Mouse (Mus musculus) layer of hippocampus, postnatal 10 days (tissue): ENCODE measurements at regions not wholly inside any gene's neighbourhood (a gene's known extent, or its start where the extent isn't known, plus 50 kb on each side); places are given as distances from the start of the nearest gene placed in this dataset.

ENCODE experiments used
- DNase-seq, 2 experiments: peaks; one replicate each; pipeline ENCODE4 v3.0.0; 2021; ENCODE audit warnings: low spot score in 2 of 2

- no peak for DNase-seq
Measured at GRCm38 (mm10) chr16:73835715-73836440, 575.7 kb downstream of the Robo2 start.

DNA sequence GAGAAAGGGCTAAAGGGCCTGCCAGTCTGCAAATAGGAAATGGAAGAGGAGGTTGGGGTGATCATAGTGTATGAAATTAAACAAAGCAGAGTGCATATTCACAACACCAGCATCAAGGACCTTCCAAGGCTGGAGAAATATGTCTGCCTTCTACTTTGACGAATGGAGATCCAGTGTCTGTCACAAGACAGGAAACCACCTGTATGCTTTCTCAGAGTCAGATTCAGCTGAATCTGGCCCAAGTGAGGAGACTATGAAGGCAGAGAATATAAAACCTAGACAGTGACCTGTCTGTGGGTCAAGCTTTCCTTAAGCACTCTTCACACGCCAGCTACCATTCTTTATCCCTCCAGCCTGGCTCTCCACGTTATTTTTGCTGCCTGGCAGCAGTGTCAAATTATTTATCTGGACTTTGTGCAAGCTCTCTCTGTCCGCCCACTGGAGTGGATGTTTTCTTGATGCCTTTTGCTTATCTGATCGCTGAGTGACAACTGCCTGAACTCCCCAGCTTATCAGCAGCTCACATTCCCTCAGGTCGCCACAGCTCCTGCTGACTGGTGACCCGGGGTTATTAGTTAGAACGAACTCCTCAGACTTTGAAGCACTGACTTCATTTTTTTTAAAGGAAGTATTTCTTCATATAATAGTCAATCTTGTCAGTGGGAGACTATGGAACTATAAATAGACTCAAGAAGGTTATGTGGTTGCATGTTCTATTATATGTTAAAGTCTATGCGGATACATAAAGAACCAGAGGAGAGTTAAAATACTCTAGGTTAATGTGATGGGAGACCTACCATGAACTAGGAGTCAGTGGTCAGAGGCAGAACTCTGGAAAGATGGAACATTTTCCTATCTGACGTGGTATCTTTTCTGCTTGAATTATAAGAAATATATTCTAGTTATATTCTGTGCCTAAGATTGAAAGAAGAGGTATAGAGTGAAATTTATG lies 590.0 kb downstream of the Robo2 start:
- no peak for DNase-seq

DNA sequence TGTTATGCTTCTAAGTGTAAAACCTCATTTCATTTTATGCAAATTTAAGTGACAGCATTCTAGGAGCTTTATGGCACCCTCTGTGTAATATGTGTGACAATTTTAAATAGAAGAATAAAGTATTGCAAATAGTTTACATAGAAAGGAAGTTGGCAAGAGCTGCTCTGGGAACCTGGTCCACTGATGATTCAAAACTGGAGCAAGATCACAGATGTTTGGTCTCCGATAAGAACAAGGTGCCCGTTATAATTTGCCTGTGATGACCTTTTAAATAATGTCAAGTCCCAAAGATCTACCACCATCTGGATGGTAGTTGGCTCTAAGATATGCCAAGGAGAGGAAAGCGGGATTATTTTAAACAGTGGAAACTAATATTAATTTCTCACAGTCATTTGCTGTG lies 607.1 kb downstream of the Robo2 start:
- DNase-seq: no peak

- no peak for DNase-seq
Measured at GRCm38 (mm10) chr16:73796528-73797171, 615.0 kb downstream of the Robo2 start.

- DNase-seq: no peak
Measured at GRCm38 (mm10) chr16:73785074-73785438, 626.6 kb downstream of the Robo2 start.

GRCm38 (mm10) chr16:73784296-73785073 lies 627.1 kb downstream of the Robo2 start:
- no peak for DNase-seq

GRCm38 (mm10) chr16:73772454-73772853 lies 639.2 kb downstream of the Robo2 start:
- no peak for DNase-seq

DNA sequence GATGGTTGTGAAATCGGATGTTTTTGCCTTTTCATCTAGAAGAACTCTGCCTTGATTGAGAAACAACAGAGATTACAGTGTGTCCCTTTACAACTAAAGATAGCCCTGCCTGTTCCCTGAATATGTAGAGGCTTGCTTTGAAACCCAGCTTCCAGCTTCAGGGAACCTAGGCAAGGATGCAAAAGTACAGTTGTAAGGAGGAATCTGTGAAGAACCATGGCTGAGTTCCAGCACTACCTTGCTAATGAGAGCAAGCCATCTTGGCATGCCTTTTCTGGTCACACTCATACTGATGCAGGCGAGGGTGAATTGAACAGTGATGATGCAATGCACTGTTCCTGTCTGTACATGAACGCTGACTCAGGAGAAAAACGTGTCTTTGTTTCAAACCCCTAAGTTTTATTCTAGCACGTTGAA lies 641.2 kb downstream of the Robo2 start:
- peak in 1 of 2 experiments; percentile 14 for DNase-seq

DNA sequence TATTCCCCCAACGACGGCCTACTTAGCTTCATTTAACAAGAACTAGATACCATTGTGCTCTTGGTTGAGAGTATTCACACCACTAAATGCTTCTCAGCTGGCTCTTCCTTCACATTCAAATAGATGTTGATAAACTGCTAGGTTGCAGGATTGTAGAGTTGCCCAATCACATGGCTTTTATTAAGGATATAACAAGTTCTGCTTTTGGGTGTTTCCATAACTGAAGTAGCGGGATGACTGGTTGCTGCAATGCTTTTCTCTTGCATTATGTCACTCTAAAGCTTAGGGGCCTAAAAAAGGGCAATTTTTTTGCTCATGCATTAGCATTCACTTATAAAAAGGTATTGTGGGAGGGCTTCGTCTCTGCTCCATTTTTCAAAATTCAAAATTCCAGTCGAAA lies 641.9 kb downstream of the Robo2 start:
- no peak for DNase-seq

GRCm38 (mm10) chr16:73768706-73769105 lies 642.9 kb downstream of the Robo2 start:
- no peak for DNase-seq

GRCm38 (mm10) chr16:73765184-73765583 lies 646.4 kb downstream of the Robo2 start:
- DNase-seq: no peak

DNA sequence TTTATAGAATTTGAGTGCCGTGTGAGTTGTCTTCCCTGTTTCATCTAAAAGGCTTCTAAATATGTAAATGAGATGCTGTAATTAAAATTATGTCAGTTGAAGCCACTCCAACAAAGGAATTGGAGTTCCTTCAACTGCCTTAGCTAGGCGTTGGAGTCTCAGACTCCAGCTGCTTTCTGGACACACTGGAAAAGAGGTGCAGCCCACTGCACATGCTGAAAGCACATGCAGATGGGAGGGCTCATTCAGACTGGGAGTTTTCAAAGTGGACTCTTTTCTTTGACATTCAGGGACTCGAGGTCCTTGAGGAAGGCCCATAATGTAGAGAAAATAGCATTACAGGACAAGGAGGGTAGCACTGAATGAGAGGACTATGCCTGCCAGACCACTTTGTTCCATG lies 650.7 kb downstream of the Robo2 start:
- DNase-seq: no peak

GRCm38 (mm10) chr16:73758872-73759271 lies 652.8 kb downstream of the Robo2 start:
- DNase-seq: no peak

DNA sequence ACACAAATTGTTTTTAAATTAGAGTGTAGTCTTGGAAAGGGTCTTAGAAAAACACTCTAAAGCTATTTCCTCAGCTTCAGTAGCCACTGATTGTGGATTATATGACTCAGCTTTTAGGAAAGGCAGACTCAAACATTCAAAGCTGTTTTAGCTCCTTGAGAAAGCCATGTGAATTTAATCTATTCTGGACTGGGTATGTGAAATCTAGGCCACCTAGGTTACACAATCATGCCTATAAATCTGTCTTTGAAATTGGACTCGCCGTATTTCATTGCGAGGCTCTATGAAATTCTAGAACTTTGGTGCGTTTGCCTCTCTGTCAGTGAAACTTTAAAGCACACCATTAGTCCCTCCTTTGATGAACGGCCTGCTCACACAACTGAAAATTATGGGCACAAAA lies 657.3 kb downstream of the Robo2 start:
- DNase-seq: no peak

- no peak for DNase-seq
Measured at GRCm38 (mm10) chr16:73728297-73728696, 683.3 kb downstream of the Robo2 start.

DNA sequence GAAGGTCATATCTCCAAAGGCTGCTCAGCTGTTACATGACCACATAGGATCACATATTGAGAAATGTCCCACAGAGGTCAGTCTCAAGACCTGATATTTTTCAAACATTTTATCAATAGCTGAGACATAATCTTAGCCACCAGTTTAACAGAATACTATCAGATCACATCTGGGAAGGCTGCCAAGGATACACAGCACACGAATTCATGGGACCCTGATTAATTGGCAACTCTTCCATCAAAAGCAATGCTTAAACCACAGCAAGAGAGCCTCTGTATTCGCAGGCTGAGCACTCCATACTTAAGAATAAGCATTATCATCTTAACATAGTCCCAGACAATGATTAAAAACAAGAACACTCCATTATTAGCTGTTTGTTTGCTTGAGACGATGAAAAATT lies 691.9 kb downstream of the Robo2 start:
- no peak for DNase-seq

GRCm38 (mm10) chr16:73716301-73716700 lies 695.3 kb downstream of the Robo2 start:
- DNase-seq: no peak

DNA sequence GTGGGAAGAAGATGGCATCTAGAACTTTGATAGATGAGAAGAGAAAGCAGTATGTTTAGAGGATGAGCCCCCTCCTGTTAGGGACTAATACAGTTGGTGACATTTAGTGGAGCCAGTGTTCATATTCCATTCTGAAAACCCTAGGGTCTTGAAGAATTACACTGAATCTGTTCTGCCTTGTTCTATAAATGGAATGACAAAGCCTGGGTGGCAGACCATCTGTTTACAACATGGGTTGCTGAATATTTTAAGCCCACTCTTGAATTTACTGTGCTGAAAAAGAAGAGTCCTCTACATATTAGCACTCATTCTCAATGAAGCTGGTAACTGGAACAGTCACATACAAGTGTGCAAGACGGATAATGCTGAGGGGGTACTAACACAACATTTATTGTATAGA lies 704.6 kb downstream of the Robo2 start:
- DNase-seq: no peak

- DNase-seq: no peak
Measured at GRCm38 (mm10) chr16:73689274-73689673, 722.4 kb downstream of the Robo2 start.

DNA sequence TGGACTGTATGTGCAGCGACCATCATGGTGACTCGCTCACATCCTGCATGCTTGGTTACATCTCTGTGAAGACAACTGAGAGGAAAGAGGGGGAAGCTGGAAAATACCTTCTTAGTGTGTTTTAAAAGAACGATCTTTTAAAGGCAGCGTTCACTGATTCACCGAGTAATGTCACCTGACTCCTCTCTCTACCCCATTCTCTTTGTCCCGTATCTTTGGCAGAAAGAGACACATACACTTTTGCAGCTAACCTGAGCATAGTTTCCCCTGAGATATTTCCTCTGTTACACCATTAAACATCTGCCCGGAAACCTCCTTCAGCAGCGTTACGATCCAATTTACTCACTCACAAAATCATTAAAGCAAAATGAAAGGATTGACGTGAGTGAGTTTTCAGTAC lies 731.8 kb downstream of the Robo2 start:
- DNase-seq: no peak

GRCm38 (mm10) chr16:73670516-73670915 lies 741.1 kb downstream of the Robo2 start:
- DNase-seq: no peak
